Mouse (Mus musculus): ENCODE results near the gene Zfp213.

Zfp213 gene

GRCm38 (mm10) chr17:23572059-23572458, 8.0 kb upstream of the Zfp213 start:
- DNase-seq (ENCODE audit: low read depth), result peak; percentile 34

- peak; percentile 61 for DNase-seq (ENCODE audit: low read depth)
These were observed 7.0 kb upstream of the Zfp213 start for GRCm38 (mm10) chr17:23571084-23571483.

- DNase-seq (ENCODE audit: low read depth), result peak; percentile 78
These were observed 6.0 kb upstream of the Zfp213 start for GRCm38 (mm10) chr17:23570017-23570416.

GRCm38 (mm10) chr17:23568370-23568769, 4.3 kb upstream of the Zfp213 start:
- DNase-seq (ENCODE audit: low read depth), result no peak

- no peak for DNase-seq (ENCODE audit: low read depth)
These were observed 2.7 kb upstream of the Zfp213 start for GRCm38 (mm10) chr17:23566787-23567186.

GRCm38 (mm10) chr17:23564368-23564715, 304 bp upstream of the Zfp213 start:
- no peak for DNase-seq (ENCODE audit: low read depth)

GRCm38 (mm10) chr17:23559767-23560166, 4.3 kb downstream of the Zfp213 start:
- peak; percentile 41 for DNase-seq (ENCODE audit: low read depth)

GRCm38 (mm10) chr17:23555243-23555916, 8.7 kb downstream of the Zfp213 start:
- DNase-seq (ENCODE audit: low read depth), result no peak

- DNase-seq (ENCODE audit: low read depth), result no peak
These were observed 9.7 kb downstream of the Zfp213 start for GRCm38 (mm10) chr17:23554321-23554720.

- DNase-seq (ENCODE audit: low read depth), result no peak
These were observed 10.4 kb downstream of the Zfp213 start for GRCm38 (mm10) chr17:23553634-23554120.

GRCm38 (mm10) chr17:23552896-23553633, 11.0 kb downstream of the Zfp213 start:
- DNase-seq (ENCODE audit: low read depth), result no peak

GRCm38 (mm10) chr17:23551963-23552362, 12.1 kb downstream of the Zfp213 start:
- DNase-seq (ENCODE audit: low read depth), result no peak

- peak; percentile 29 for DNase-seq (ENCODE audit: low read depth)
These were observed 12.6 kb downstream of the Zfp213 start for GRCm38 (mm10) chr17:23551416-23551815.

GRCm38 (mm10) chr17:23550856-23551255, 13.2 kb downstream of the Zfp213 start:
- DNase-seq (ENCODE audit: low read depth), result no peak

- peak; percentile 97 for DNase-seq (ENCODE audit: low read depth)
These were observed 13.7 kb downstream of the Zfp213 start for GRCm38 (mm10) chr17:23550188-23550791.

- peak; percentile 44 for DNase-seq (ENCODE audit: low read depth)
These were observed 14.6 kb downstream of the Zfp213 start for GRCm38 (mm10) chr17:23549441-23549840.

GRCm38 (mm10) chr17:23548615-23549014, 15.4 kb downstream of the Zfp213 start:
- peak; percentile 94 for DNase-seq (ENCODE audit: low read depth)

GRCm38 (mm10) chr17:23547681-23548443, 16.2 kb downstream of the Zfp213 start:
- DNase-seq (ENCODE audit: low read depth), result peak; percentile 40

- DNase-seq (ENCODE audit: low read depth), result peak; percentile 95
These were observed 17.1 kb downstream of the Zfp213 start for GRCm38 (mm10) chr17:23546702-23547505.

GRCm38 (mm10) chr17:23546333-23546701, 17.7 kb downstream of the Zfp213 start:
- DNase-seq (ENCODE audit: low read depth), result peak; percentile 93

GRCm38 (mm10) chr17:23545841-23546240, 18.2 kb downstream of the Zfp213 start:
- no peak for DNase-seq (ENCODE audit: low read depth)
